Mouse (Mus musculus): ENCODE measurements around the gene Scn8a.

DNA sequence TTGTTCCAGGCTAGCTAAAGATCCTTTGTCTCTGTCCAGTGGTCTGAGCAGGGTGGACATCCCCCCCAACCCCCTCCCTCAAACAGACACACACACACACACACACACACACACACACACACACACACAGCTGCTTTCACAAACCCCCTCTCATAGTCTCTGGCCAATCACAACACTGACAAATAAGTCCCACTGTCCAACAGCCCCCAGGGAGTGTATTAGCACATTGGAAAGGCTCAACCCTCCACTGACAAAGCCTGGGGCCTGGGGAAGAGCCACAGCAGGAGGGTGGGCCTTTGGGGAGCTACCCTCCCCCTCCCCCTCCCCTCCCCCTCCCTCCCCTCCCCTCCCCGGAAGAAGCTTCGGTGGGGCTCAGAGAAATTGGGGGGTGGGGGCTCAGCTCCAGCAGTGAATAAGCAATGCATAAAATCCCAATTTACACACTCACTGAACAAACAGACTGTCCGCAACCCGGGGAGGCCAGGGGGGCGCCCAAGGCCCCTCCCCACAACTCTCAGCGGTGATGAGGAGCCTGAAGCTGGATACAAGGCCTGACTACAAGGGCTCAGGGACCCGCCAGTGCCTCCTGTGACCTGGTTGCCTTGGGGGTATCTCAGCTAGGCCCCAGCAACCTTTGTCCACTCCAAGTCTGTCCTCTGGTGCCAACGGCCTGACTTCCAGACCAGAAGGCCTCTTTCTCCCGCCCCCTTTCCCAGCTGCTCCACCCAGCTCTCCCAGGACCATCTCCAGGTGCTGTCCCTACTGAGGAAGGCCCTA lies 197.4 kb downstream of the Scn8a start:
- no peak for TF ChIP-seq CTCF (IDR thresholded peaks at IDR 0.05; ENCODE audit: borderline replicate concordance, control insufficient read depth, extremely low read depth, insufficient read depth, low read length, poor library complexity)
- no peak for TF ChIP-seq POLR2A (IDR thresholded peaks at IDR 0.05; ENCODE audit: control insufficient read depth, extremely low read depth, insufficient read depth, low read length, poor library complexity)
